In genomic region chr13:116201177-116201920, GRCm38 (mm10) we compare ENCODE assay signal across 8 mouse cellular contexts.
DNase-seq lines count a peak whose midpoint lies in the region; ATAC-seq and TF ChIP-seq lines count a peak whose summit lies in the region.

No protein-coding gene starts in this region.

- no peak for DNase-seq in heart, adult 8-10 months (ENCODE audit: low spot score)
- DNase-seq in brain, embryonic 14.5 days (ENCODE audit: low read depth), result peak; percentile 77
- DNase-seq in midbrain, postnatal 0 days (ENCODE audit: low spot score), result peak; percentile 17
- DNase-seq in left cerebral cortex, postnatal 10 days (ENCODE audit: extremely low spot score in 1 of 2, low spot score in 2 of 2), result no peak
- no peak for DNase-seq in adrenal gland, postnatal 14 days
- DNase-seq in lung, postnatal 4 days, result no peak

- H3K4me1 ChIP-seq in heart, embryonic 12.5 days (replicated peaks), result no peaks in the 10 kb centered on the region
- no peaks in the 10 kb centered on the region for H3K4me1 ChIP-seq in hindbrain, embryonic 13.5 days (replicated peaks)
- no peaks in the 10 kb centered on the region for H3K4me1 ChIP-seq in midbrain, postnatal 0 days (ENCODE audit: insufficient read depth, low read length)

- no peak overlapping the region for H3K9ac ChIP-seq in heart, embryonic 12.5 days
- no peak overlapping the region for H3K9ac ChIP-seq in hindbrain, embryonic 13.5 days
- H3K9ac ChIP-seq in midbrain, postnatal 0 days (replicated peaks; ENCODE audit: low read length, poor library complexity, severe bottlenecking), result no peak overlapping the region

- H3K27ac ChIP-seq in heart, embryonic 12.5 days (ENCODE audit: poor library complexity, severe bottlenecking), result no peak overlapping the region
- no peak overlapping the region for H3K27ac ChIP-seq in hindbrain, embryonic 13.5 days
- no peak overlapping the region for H3K27ac ChIP-seq in midbrain, postnatal 0 days (ENCODE audit: low read depth, low read length)

- no peaks in the 10 kb centered on the region for H3K9me3 ChIP-seq in heart, embryonic 12.5 days (replicated peaks)
- no peaks in the 10 kb centered on the region for H3K9me3 ChIP-seq in hindbrain, embryonic 13.5 days
- H3K9me3 ChIP-seq in midbrain, postnatal 0 days (ENCODE audit: low read length), result no peaks in the 10 kb centered on the region

- no peaks in the 10 kb centered on the region for H3K27me3 ChIP-seq in heart, embryonic 12.5 days (replicated peaks)
- 0 out of 2 replicates have a peak, but pooled peaks cover 3% of the 10 kb centered on the region for H3K27me3 ChIP-seq in hindbrain, embryonic 13.5 days
- H3K27me3 ChIP-seq in midbrain, postnatal 0 days (ENCODE audit: insufficient read depth, low read length), result no peaks in the 10 kb centered on the region

- no peak for TF ChIP-seq POLR2A in brain, embryonic 14.5 days (IDR thresholded peaks at IDR 0.05; ENCODE audit: borderline replicate concordance, extremely low read depth, insufficient read depth, insufficient read length, poor library complexity, severe bottlenecking)

- H3K4me2 ChIP-seq in heart, embryonic 12.5 days, result peak overlapping the region; percentile 59
- peak overlapping the region; percentile 48 for H3K4me2 ChIP-seq in hindbrain, embryonic 13.5 days
- peak overlapping the region; percentile 23 for H3K4me2 ChIP-seq in midbrain, postnatal 0 days (ENCODE audit: low read depth, low read length, poor library complexity, severe bottlenecking)

- 4% methylated on average over 11 of the region's 11 CpGs for WGBS in heart, embryonic 12.5 days
- WGBS in hindbrain, embryonic 13.5 days, result 3% methylated on average over 11 of the region's 11 CpGs
- 3% methylated on average over 11 of the region's 11 CpGs for WGBS in midbrain, postnatal 0 days

- intact Hi-C loops in left cerebral cortex, postnatal 10 days (cut with DNase I), result no loop called here

- H3K36me3 ChIP-seq in heart, embryonic 12.5 days, result no peaks in the 10 kb centered on the region
- no peaks in the 10 kb centered on the region for H3K36me3 ChIP-seq in hindbrain, embryonic 13.5 days
- H3K36me3 ChIP-seq in midbrain, postnatal 0 days (ENCODE audit: insufficient read depth, low read length), result no peaks in the 10 kb centered on the region

- TF ChIP-seq CTCF in brain, embryonic 14.5 days (IDR thresholded peaks at IDR 0.05; ENCODE audit: borderline replicate concordance, extremely low read depth, insufficient read depth, insufficient read length), result no peak
- no peak for TF ChIP-seq CTCF in midbrain, postnatal 0 days (IDR thresholded peaks at IDR 0.05)

- peak; percentile 77 for ATAC-seq in heart, embryonic 12.5 days (ENCODE audit: insufficient number of reproducible peaks, low FRiP score)
- ATAC-seq in hindbrain, embryonic 13.5 days (ENCODE audit: low FRiP score), result no peak
- ATAC-seq in midbrain, postnatal 0 days (ENCODE audit: low FRiP score), result no peak

- H3K4me3 ChIP-seq in heart, embryonic 12.5 days, result peak overlapping the region; percentile 27
- H3K4me3 ChIP-seq in hindbrain, embryonic 13.5 days, result peak overlapping the region; percentile 19
- H3K4me3 ChIP-seq in midbrain, postnatal 0 days (ENCODE audit: low read depth, low read length), result peak overlapping the region; percentile 12

Comparison
In these comparisons a context has a peak if more than half of its experiments do, and no peak if none do; other contexts are left out.
1. DNase-seq: peak in brain, embryonic 14.5 days (single experiment) and midbrain, postnatal 0 days (single experiment); none in heart, adult 8-10 months (single experiment), left cerebral cortex, postnatal 10 days (0 of 2), adrenal gland, postnatal 14 days (single experiment) and lung, postnatal 4 days (0 of 2).
2. Peak in every context shown above with its lines, with median percentiles within 50 percentile points of each other: H3K4me2 ChIP-seq and H3K4me3 ChIP-seq.